Mouse (Mus musculus) ES-E14 (cell line): ENCODE measurements around the gene A930033H14Rik.

Experiments used
- CHD2 ChIP-seq: IDR thresholded peaks from 2 replicates; pipeline ENCODE4 v1.6.1; 2014; ENCODE audit warnings: mild to moderate bottlenecking, low read depth, low read length, inconsistent platforms
- HCFC1 ChIP-seq: IDR thresholded peaks from 2 replicates; pipeline ENCODE4 v1.6.1; 2012; ENCODE audit warnings: low read length, inconsistent platforms, borderline replicate concordance; ENCODE audit not compliant: insufficient read depth
- MAFK ChIP-seq: IDR thresholded peaks from 2 replicates; pipeline ENCODE4 v1.6.1; 2014; ENCODE audit warnings: mild to moderate bottlenecking, low read depth, low read length, inconsistent platforms; ENCODE audit not compliant: insufficient read depth
- ZC3H11A ChIP-seq: IDR thresholded peaks from 2 replicates; pipeline ENCODE4 v1.6.1; 2012; ENCODE audit warnings: low read depth, mild to moderate bottlenecking, inconsistent platforms, low read length, borderline replicate concordance
- ZNF384 ChIP-seq: IDR thresholded peaks from 2 replicates; pipeline ENCODE4 v1.6.1; 2012; ENCODE audit warnings: low read depth, low read length, inconsistent platforms

- TF ChIP-seq HCFC1 (no peak), MAFK (no peak), ZNF384 (no peak), CHD2 (no peak), ZC3H11A (no peak)
These were observed 1.1 kb upstream of the A930033H14Rik start for GRCm38 (mm10) chr10:69213986-69214385.
